Mouse (Mus musculus): ENCODE measurements at regions not wholly inside any gene's neighbourhood (a gene's known extent, or its start where the extent isn't known, plus 50 kb on each side); places are given as distances from the start of the nearest gene placed in this dataset.

GRCm38 (mm10) chr2:19119871-19120270, 79.2 kb upstream of the Armc3 start:
- DNase-seq (ENCODE audit: low read depth, low spot score): peak; percentile 66
- Histone ChIP-seq H3K27ac (ENCODE audit: control insufficient read depth, low read depth, low read length) (no peak overlapping the region), H3K27me3 (ENCODE audit: control insufficient read depth in 1 of 2, insufficient read depth in 2 of 2, low read length in 2 of 2) (no peaks in the 10 kb centered on the region), H3K9ac (ENCODE audit: control insufficient read depth, low read depth, low read length, poor library complexity, severe bottlenecking) (no peak overlapping the region), H3K4me3 (ENCODE audit: control insufficient read depth in 1 of 2, insufficient read depth in 1 of 2, low read depth in 2 of 2, low read length in 2 of 2) (no peak overlapping the region), H3K79me2 (ENCODE audit: control insufficient read depth, insufficient read depth, low read length, poor library complexity) (no peaks in the 10 kb centered on the region), H3K36me3 (ENCODE audit: control insufficient read depth in 1 of 2, insufficient read depth in 2 of 2, low read length in 2 of 2) (peaks cover 0 to 2% of the 10 kb centered on the region in 2 experiments; a peak in 1 of 4 replicates), H3K9me3 (replicated peaks; ENCODE audit: insufficient read depth, low read length) (no peaks in the 10 kb centered on the region), H3K4me1 (ENCODE audit: control insufficient read depth in 1 of 2, insufficient read depth in 2 of 2, low read length in 2 of 2) (0 out of 4 replicates have a peak, but pooled peaks cover 0 to 3% of the 10 kb centered on the region in 2 experiments)
- no peak for TF ChIP-seq BHLHE40 (IDR thresholded peaks at IDR 0.05; ENCODE audit: borderline replicate concordance, low read depth, low read length)
- peak in 1 of 2 experiments; percentile 15; a peak in 1 of 4 replicates for TF ChIP-seq EP300 (IDR thresholded peaks at IDR 0.05; ENCODE audit: low read depth in 1 of 2, low read length in 2 of 2)
- TF ChIP-seq CHD1 (IDR thresholded peaks at IDR 0.05; ENCODE audit: low read depth, low read length): no peak

- Histone ChIP-seq H3K27ac (ENCODE audit: control insufficient read depth, low read depth, low read length) (no peak overlapping the region), H3K9me3 (replicated peaks; ENCODE audit: insufficient read depth, low read length) (no peaks in the 10 kb centered on the region), H3K9ac (ENCODE audit: control insufficient read depth, low read depth, low read length, poor library complexity, severe bottlenecking) (no peak overlapping the region), H3K36me3 (ENCODE audit: control insufficient read depth in 1 of 2, insufficient read depth in 2 of 2, low read length in 2 of 2) (no peaks in the 10 kb centered on the region), H3K4me1 (ENCODE audit: control insufficient read depth in 1 of 2, insufficient read depth in 2 of 2, low read length in 2 of 2) (no peaks in the 10 kb centered on the region), H3K27me3 (ENCODE audit: control insufficient read depth in 1 of 2, insufficient read depth in 2 of 2, low read length in 2 of 2) (no peaks in the 10 kb centered on the region), H3K79me2 (ENCODE audit: control insufficient read depth, insufficient read depth, low read length, poor library complexity) (no peaks in the 10 kb centered on the region), H3K4me3 (ENCODE audit: control insufficient read depth in 1 of 2, insufficient read depth in 1 of 2, low read depth in 2 of 2, low read length in 2 of 2) (no peak overlapping the region)
- TF ChIP-seq CHD2 (IDR thresholded peaks at IDR 0.05; ENCODE audit: low read length): no peak
- no peak for TF ChIP-seq MAFK (IDR thresholded peaks at IDR 0.05; ENCODE audit: borderline replicate concordance, low read depth, low read length)
- TF ChIP-seq GATA1 (IDR thresholded peaks at IDR 0.05; ENCODE audit: low read depth, low read length): no peak
- no peak for TF ChIP-seq NELFE (IDR thresholded peaks at IDR 0.05; ENCODE audit: low read depth, low read length)
- TF ChIP-seq HCFC1 (IDR thresholded peaks at IDR 0.05; ENCODE audit: low read depth, low read length): no peak
- TF ChIP-seq CTCF (IDR thresholded peaks at IDR 0.05 in 2 of 3, conservative IDR thresholded peaks at IDR 0.05 in 1 of 3; ENCODE audit: control insufficient read depth in 1 of 3, insufficient read depth in 1 of 3, low read depth in 2 of 3, low read length in 3 of 3, poor library complexity in 1 of 3, severe bottlenecking in 1 of 3): no peak
- TF ChIP-seq E2F4 (IDR thresholded peaks at IDR 0.05; ENCODE audit: borderline replicate concordance, low read depth, low read length): no peak
- no peak for DNase-seq (ENCODE audit: low read depth, low spot score)
These were observed 66.2 kb upstream of the Armc3 start for GRCm38 (mm10) chr2:19132864-19133263.

GRCm38 (mm10) chr2:19142586-19142985, 56.5 kb upstream of the Armc3 start:
- H3K4me3 ChIP-seq (ENCODE audit: control insufficient read depth in 1 of 2, insufficient read depth in 1 of 2, low read depth in 2 of 2, low read length in 2 of 2): no peak overlapping the region
- no peak overlapping the region for H3K9ac ChIP-seq (ENCODE audit: control insufficient read depth, low read depth, low read length, poor library complexity, severe bottlenecking)
- no peaks in the 10 kb centered on the region for H3K36me3 ChIP-seq (ENCODE audit: control insufficient read depth in 1 of 2, insufficient read depth in 2 of 2, low read length in 2 of 2)
- TF ChIP-seq SIN3A (IDR thresholded peaks at IDR 0.05; ENCODE audit: low read length): no peak
- no peak for TF ChIP-seq POLR2A (IDR thresholded peaks at IDR 0.05; ENCODE audit: control insufficient read depth in 1 of 2, insufficient read depth in 1 of 2, low read depth in 1 of 2, low read length in 2 of 2, poor library complexity in 1 of 2)
- TF ChIP-seq JUND (IDR thresholded peaks at IDR 0.05; ENCODE audit: low read depth, low read length): no peak
- TF ChIP-seq ZC3H11A (IDR thresholded peaks at IDR 0.05; ENCODE audit: low read depth, low read length): no peak
- TF ChIP-seq KAT2A (conservative IDR thresholded peaks at IDR 0.05; ENCODE audit: low read depth, low read length): no peak
- TF ChIP-seq USF2 (IDR thresholded peaks at IDR 0.05; ENCODE audit: borderline replicate concordance in 1 of 2, insufficient read depth in 1 of 2, low read depth in 1 of 2, low read length in 2 of 2): no peak
- no peak for TF ChIP-seq GABPA (IDR thresholded peaks at IDR 0.05; ENCODE audit: low read depth, low read length)
- no peak for TF ChIP-seq MYC (IDR thresholded peaks at IDR 0.05; ENCODE audit: low read depth, low read length)
- H3K4me1 ChIP-seq (ENCODE audit: control insufficient read depth in 1 of 2, insufficient read depth in 2 of 2, low read length in 2 of 2): peaks cover 0 to 5% of the 10 kb centered on the region in 2 experiments; a peak in 2 of 4 replicates
- no peaks in the 10 kb centered on the region for H3K79me2 ChIP-seq (ENCODE audit: control insufficient read depth, insufficient read depth, low read length, poor library complexity)
- H3K27me3 ChIP-seq (ENCODE audit: control insufficient read depth in 1 of 2, insufficient read depth in 2 of 2, low read length in 2 of 2): no peaks in the 10 kb centered on the region; a peak in 1 of 4 replicates
- no peaks in the 10 kb centered on the region for H3K9me3 ChIP-seq (replicated peaks; ENCODE audit: insufficient read depth, low read length)
- DNase-seq (ENCODE audit: low read depth, low spot score): no peak
- H3K27ac ChIP-seq (ENCODE audit: control insufficient read depth, low read depth, low read length): no peak overlapping the region

All from MEL (cell line).